Mouse (Mus musculus): Measurements from ENCODE around the gene Gm20388. TPM values are rescaled to one million over a fixed set of nuclear protein-coding genes. Genes with fewer than 3 reads are reported as not detected.

The Gm20388 gene
- polyA plus RNA-seq, 1 experiment from 2014 or later = not detected

DNA sequence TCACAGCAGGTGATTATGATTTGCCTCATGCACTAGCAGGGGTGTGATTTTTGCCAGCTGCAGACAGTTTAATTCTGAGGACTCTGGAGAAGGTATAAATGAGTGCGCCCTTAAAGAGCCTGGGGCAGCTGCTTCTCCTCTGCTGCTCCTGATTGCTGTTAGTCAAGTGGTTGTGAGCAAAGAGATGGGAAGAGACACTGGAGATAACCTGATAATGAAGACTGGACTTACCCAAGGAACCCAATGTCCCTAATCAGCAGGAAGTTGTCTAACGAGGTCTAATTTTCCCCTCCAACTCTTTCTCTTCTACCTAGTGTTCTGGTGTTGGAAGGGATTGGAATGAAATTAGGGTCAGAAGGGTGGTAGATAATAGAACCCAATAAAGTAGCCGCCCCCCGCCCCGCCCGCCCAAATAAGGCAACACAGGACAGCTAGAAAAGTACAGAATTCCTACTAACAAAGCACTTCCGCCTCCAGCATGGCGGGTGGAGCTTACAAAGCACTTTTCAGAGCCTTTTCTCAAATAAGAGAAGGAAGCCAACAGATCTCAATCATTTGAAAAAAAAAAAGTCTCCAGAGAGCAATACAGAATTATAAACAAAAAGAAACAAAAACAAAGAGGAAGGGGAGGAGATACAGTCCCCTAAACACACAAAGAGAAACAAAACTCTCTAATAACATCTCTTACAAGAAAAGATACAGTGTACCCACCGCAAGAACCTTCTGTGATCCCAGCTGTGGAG, 3944.3 kb downstream of the Gm20388 start:
- no peak overlapping the region for H3K4me2 ChIP-seq (replicated peaks; ENCODE audit: low read depth)
- H3K9ac ChIP-seq (ENCODE audit: low read depth, low read length) = no peak overlapping the region
- H3K4me3 ChIP-seq (ENCODE audit: low read depth, low read length) = no peak overlapping the region
- no peaks in the 10 kb centered on the region for H3K4me1 ChIP-seq (replicated peaks; ENCODE audit: control insufficient read depth, insufficient read depth, low read length)
- no peak for ATAC-seq
- no peaks in the 10 kb centered on the region for H3K9me3 ChIP-seq (ENCODE audit: control insufficient read depth)
- TF ChIP-seq CTCF (IDR thresholded peaks at IDR 0.05; ENCODE audit: low read depth) = no peak
- WGBS = 88% methylated on average over 9 of the region's 9 CpGs
- no peak overlapping the region for H3K27ac ChIP-seq (ENCODE audit: low read depth, low read length)
- no peaks in the 10 kb centered on the region for H3K27me3 ChIP-seq (replicated peaks; ENCODE audit: control insufficient read depth, insufficient read depth, low read length)
- no peaks in the 10 kb centered on the region for H3K36me3 ChIP-seq (ENCODE audit: control insufficient read depth, insufficient read depth)

DNA sequence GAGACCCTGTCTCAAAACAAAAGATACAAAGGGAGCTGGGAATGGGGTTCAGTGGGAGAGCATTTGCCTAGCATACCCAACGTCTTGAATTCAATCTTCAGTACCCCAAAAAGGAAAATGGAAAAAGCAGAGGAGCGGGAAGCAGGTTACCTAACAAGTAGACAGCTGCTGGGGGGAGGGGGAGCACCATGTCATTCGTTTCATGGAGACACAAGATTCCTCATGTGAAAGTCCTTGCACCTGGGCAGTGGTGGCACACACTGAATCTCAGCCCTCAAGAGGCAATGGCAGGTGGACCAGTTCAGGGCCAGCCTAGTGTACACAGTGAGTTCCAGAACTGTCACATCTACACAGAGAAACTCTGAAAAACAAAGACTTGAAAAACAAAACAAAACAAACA, 3946.7 kb downstream of the Gm20388 start:
- WGBS = 81% methylated on average over 3 of the region's 3 CpGs
- no peak for TF ChIP-seq CTCF (IDR thresholded peaks at IDR 0.05; ENCODE audit: low read depth)
- H3K9ac ChIP-seq (ENCODE audit: low read depth, low read length) = no peak overlapping the region
- no peak overlapping the region for H3K4me3 ChIP-seq (ENCODE audit: low read depth, low read length)
- no peak overlapping the region for H3K27ac ChIP-seq (ENCODE audit: low read depth, low read length)
- H3K9me3 ChIP-seq (ENCODE audit: control insufficient read depth) = no peaks in the 10 kb centered on the region
- no peaks in the 10 kb centered on the region for H3K36me3 ChIP-seq (ENCODE audit: control insufficient read depth, insufficient read depth)
- no peaks in the 10 kb centered on the region for H3K27me3 ChIP-seq (replicated peaks; ENCODE audit: control insufficient read depth, insufficient read depth, low read length)
- ATAC-seq = no peak
- no peaks in the 10 kb centered on the region for H3K4me1 ChIP-seq (replicated peaks; ENCODE audit: control insufficient read depth, insufficient read depth, low read length)
- H3K4me2 ChIP-seq (replicated peaks; ENCODE audit: low read depth) = no peak overlapping the region

DNA sequence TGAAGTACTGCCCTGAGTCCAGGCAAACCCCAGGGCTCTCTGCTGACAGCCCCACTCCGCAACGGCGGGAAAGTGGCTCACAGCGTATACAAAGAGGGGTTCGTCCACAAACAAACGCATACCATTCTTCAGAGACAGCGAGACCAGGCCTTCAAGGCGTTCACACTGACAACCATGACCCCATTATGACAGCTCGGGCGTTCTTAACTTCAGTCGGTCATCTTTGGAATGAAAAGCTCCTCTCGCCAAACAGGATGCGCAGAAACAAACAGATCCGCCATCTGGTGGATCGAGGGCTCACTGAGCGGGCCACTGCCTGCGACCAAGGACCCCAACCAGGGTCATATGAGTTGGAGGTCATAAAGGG, 3947.9 kb downstream of the Gm20388 start:
- ATAC-seq = no peak
- H3K4me2 ChIP-seq (replicated peaks; ENCODE audit: low read depth) = peak overlapping the region; percentile 98
- no peak overlapping the region for H3K27ac ChIP-seq (ENCODE audit: low read depth, low read length)
- peak overlapping the region; percentile 60 for H3K9ac ChIP-seq (ENCODE audit: low read depth, low read length)
- 2% methylated on average over 17 of the region's 17 CpGs for WGBS
- TF ChIP-seq CTCF (IDR thresholded peaks at IDR 0.05; ENCODE audit: low read depth) = peak; percentile 34
- no peaks in the 10 kb centered on the region for H3K9me3 ChIP-seq (ENCODE audit: control insufficient read depth)
- no peaks in the 10 kb centered on the region for H3K36me3 ChIP-seq (ENCODE audit: control insufficient read depth, insufficient read depth)
- no peaks in the 10 kb centered on the region; the same call in 1 of the 2 replicates for H3K27me3 ChIP-seq (replicated peaks; ENCODE audit: control insufficient read depth, insufficient read depth, low read length)
- H3K4me3 ChIP-seq (ENCODE audit: low read depth, low read length) = peak overlapping the region; percentile 81
- no peaks in the 10 kb centered on the region for H3K4me1 ChIP-seq (replicated peaks; ENCODE audit: control insufficient read depth, insufficient read depth, low read length)

DNA sequence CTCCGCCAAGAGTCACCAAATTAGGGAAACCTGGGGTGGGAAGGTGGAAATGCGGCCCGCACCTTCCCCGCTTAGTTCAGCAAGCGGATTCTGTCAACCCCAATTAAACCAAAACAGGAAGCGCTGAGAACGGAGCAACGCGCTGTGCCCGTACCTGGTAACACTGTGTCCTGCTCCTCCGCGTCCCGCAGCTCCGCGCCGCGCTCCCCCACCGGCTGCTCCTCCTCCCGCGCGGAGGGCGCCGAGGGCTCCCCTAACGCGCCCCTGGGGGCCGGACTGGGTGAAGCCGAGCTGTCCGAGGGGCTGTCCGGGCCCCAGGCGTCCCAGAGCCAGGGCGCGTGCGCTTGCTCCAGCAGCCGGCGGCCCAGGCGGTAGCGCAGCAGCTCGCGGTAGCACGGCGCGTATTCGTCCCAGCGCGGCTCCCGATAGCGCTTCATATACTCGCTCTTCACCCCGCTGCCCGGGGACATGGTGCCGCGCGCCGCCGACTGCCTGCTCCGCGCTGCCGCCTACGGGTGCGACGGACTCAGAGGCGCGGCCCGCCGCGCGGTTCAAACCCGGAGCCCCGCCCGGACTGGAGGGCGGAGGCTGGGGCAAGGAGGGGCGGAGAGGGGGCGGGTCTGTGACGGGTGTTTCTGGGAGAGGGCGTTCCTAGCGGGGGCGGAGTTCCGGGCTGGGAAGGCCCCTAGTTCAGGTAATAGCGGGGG, 3948.5 kb downstream of the Gm20388 start:
- no peaks in the 10 kb centered on the region for H3K4me1 ChIP-seq (replicated peaks; ENCODE audit: control insufficient read depth, insufficient read depth, low read length)
- under 1% methylated on average over 77 of the region's 79 CpGs for WGBS
- peak overlapping the region; percentile 81 for H3K4me3 ChIP-seq (ENCODE audit: low read depth, low read length)
- peak overlapping the region; percentile 60 for H3K9ac ChIP-seq (ENCODE audit: low read depth, low read length)
- no peaks in the 10 kb centered on the region for H3K9me3 ChIP-seq (ENCODE audit: control insufficient read depth)
- ATAC-seq = peak; percentile 96
- peak overlapping the region; percentile 66 for H3K27ac ChIP-seq (ENCODE audit: low read depth, low read length)
- peak overlapping the region; percentile 98 for H3K4me2 ChIP-seq (replicated peaks; ENCODE audit: low read depth)
- TF ChIP-seq CTCF (IDR thresholded peaks at IDR 0.05; ENCODE audit: low read depth) = peak; percentile 67
- no peaks in the 10 kb centered on the region for H3K36me3 ChIP-seq (ENCODE audit: control insufficient read depth, insufficient read depth)
- peaks cover 3% of the 10 kb centered on the region; the same call in 1 of the 2 replicates for H3K27me3 ChIP-seq (replicated peaks; ENCODE audit: control insufficient read depth, insufficient read depth, low read length)

DNA sequence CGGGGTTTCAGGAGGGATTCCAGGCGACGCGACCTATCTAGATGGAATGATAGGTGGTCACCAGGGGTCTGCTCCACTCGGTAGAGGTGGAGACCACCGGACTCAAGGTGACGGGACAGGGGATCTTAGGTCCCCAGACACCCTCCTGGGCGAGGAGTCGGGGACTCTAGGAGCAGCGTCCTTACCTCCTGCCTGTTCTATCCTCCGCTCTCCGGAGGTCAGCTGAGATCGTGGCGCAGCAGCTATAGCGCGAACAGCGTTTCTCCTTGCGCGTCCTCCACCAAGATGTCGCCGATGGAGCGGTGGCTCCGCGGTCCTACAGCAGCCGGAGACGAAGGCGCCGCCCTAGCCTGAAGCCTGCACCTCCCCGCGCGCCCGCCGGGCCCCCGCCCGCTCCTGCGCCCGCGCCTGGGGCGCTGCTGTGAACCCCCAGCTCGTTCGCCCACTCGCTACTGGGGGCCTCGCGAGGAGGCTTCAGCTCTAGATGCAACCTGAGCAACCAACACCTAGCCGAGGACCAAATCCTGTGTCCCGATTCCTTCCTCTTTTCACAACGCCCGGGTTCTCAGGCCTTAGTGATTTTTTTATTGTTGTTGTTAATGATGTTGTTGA, 3949.1 kb downstream of the Gm20388 start, which contains the start of gene Ccsap:
Gene Ccsap (minus strand): TSS at position 562 of the 612 bp plus-strand sequence.
- ATAC-seq = peak; percentile 52
- Histone ChIP-seq H3K4me1 (replicated peaks; ENCODE audit: control insufficient read depth, insufficient read depth, low read length) (no peaks in the 10 kb centered on the region), H3K27me3 (replicated peaks; ENCODE audit: control insufficient read depth, insufficient read depth, low read length) (peaks cover 5% of the 10 kb centered on the region; the same call in 1 of the 2 replicates), H3K4me2 (replicated peaks; ENCODE audit: low read depth) (peak within 1 kb of the TSS; percentile 98), H3K4me3 (ENCODE audit: low read depth, low read length) (peak within 1 kb of the TSS; percentile 81), H3K9ac (ENCODE audit: low read depth, low read length) (peak within 1 kb of the TSS; percentile 60), H3K9me3 (ENCODE audit: control insufficient read depth) (no peaks in the 10 kb centered on the region), H3K36me3 (ENCODE audit: control insufficient read depth, insufficient read depth) (no peaks in the 10 kb centered on the region), H3K27ac (ENCODE audit: low read depth, low read length) (peak within 1 kb of the TSS; percentile 66)
- WGBS = 1% methylated on average over 47 of the region's 48 CpGs
- TF ChIP-seq CTCF (IDR thresholded peaks at IDR 0.05; ENCODE audit: low read depth) = no peak

DNA sequence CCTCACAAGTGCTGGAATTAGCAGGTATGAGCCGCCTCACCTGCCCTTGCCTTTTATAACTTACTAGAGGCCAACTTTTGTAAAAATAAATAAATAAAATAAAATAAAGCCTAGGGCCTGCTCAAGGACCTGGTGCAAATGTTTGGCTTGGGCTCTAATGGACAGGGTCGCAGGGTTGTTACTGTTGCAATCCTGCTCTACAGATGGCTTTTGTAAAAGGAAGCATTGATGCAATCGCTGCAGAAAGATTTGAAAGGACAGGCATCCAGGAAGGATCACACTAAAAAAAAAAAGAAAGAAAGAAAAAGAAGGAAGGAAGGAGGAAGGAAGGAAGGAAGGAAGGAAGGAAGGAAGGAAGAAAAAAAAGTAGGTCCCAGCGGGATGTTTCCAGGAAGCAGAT, 3949.7 kb downstream of the Gm20388 start:
- Histone ChIP-seq H3K9me3 (ENCODE audit: control insufficient read depth) (no peaks in the 10 kb centered on the region), H3K4me2 (replicated peaks; ENCODE audit: low read depth) (0 out of 2 replicates have a peak overlapping the region, but pooled peaks have one; percentile 98), H3K4me1 (replicated peaks; ENCODE audit: control insufficient read depth, insufficient read depth, low read length) (no peaks in the 10 kb centered on the region), H3K4me3 (ENCODE audit: low read depth, low read length) (no peak overlapping the region), H3K27ac (ENCODE audit: low read depth, low read length) (no peak overlapping the region), H3K9ac (ENCODE audit: low read depth, low read length) (no peak overlapping the region), H3K36me3 (ENCODE audit: control insufficient read depth, insufficient read depth) (no peaks in the 10 kb centered on the region), H3K27me3 (replicated peaks; ENCODE audit: control insufficient read depth, insufficient read depth, low read length) (peaks cover 8% of the 10 kb centered on the region)
- no peak for ATAC-seq
- no peak for TF ChIP-seq CTCF (IDR thresholded peaks at IDR 0.05; ENCODE audit: low read depth)
- 66% methylated on average over 4 of the region's 4 CpGs for WGBS
